Mouse (Mus musculus) MEL (cell line): ENCODE measurements around the gene Olfr1232.

Source experiments
- CTCF ChIP-seq, 3 experiments: IDR thresholded peaks in 2 of 3; conservative IDR thresholded peaks in 1 of 3; 2 replicates each; pipeline ENCODE4 v1.5.1; 2011 to 2012; ENCODE audit warnings: low read length in 3 of 3, low read depth in 2 of 3, mild to moderate bottlenecking in 2 of 3, improper control_type of control experiment in 1 of 3, inconsistent platforms in 1 of 3, mixed read lengths in 1 of 3, moderate library complexity in 1 of 3; ENCODE audit not compliant: control insufficient read depth in 1 of 3, insufficient read depth in 1 of 3, poor library complexity in 1 of 3, severe bottlenecking in 1 of 3
- MAX ChIP-seq: IDR thresholded peaks from 2 replicates; pipeline ENCODE4 v1.6.1; 2011; ENCODE audit warnings: low read length, improper control_type of control experiment

DNA sequence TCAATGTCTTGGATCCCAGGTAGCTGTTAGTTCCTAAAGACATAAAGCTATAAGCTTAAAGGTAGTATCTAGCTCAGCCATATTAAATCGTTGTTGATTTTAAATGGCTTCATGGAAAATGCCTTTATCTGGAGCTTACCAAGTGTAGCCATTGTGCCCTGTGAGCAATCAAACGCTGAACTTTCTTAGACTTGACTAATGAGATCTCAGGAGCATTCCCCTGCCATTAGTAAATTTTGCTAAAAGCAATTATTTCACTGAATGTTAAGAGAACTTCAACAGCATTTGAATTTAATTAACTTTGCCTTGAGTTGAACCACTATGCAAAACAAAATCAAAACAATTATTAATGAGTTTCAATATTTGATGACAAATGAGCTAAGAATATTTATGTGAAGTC, 22.5 kb downstream of the Olfr1232 start, which contains the start of gene Olfr1231:
- no peak for TF ChIP-seq MAX
- TF ChIP-seq CTCF (IDR thresholded peaks at IDR 0.05 in 2 of 3, conservative IDR thresholded peaks at IDR 0.05 in 1 of 3; ENCODE audit: control insufficient read depth in 1 of 3, insufficient read depth in 1 of 3, low read depth in 2 of 3, low read length in 3 of 3, poor library complexity in 1 of 3, severe bottlenecking in 1 of 3), result no peak
